Mouse (Mus musculus): Measurements from ENCODE around the gene Slc1a7.

- TF ChIP-seq CTCF (IDR thresholded peaks at IDR 0.05; ENCODE audit: low read depth) (no peak), EP300 (IDR thresholded peaks at IDR 0.05; ENCODE audit: low read depth) (no peak)
Observed at GRCm38 (mm10) chr4:107931453-107931852, 36.7 kb upstream of the Slc1a7 start.

All from heart, postnatal 0 days (tissue).